Mouse (Mus musculus) liver, postnatal 0 days (tissue): ENCODE measurements around the gene Anapc5.
A peak's percentile ranks its signal among the peaks of the same experiment; 100 is the strongest.

Source experiments
- CTCF ChIP-seq: sonication (generic); IDR thresholded peaks from 2 replicates; pipeline ENCODE4 v1.5.1; 2016; ENCODE audit warnings: antibody characterized with exemption, low read depth
- EP300 ChIP-seq: IDR thresholded peaks from 2 replicates; pipeline ENCODE4 v1.6.1; 2016; ENCODE audit warnings: antibody characterized with exemption, low read depth, mild to moderate bottlenecking

DNA sequence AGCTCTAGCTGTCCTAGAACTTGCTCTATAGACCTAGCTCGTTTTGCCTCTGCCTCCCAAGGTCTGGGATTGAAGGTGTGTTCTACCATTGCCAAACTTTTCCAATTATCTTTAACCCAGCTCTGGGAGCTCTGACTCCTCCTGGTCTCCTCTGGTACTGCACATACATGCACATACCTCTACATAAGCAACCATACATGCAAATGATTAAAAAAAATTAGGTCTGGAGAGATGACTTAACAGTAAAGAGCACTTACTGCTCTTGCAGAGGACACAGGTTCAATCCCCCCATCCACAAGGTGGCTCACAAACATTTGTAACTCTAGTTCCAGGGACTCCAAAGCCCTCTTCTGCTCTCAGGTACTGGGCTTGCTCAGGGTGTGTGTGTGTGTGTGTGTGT, 2.8 kb upstream of the Anapc5 start:
- peak; percentile 41 for TF ChIP-seq CTCF
- no peak for TF ChIP-seq EP300
